Mouse (Mus musculus) splenic B cell, adult 2 months (primary cell): ENCODE measurements at regions not wholly inside any gene's neighbourhood (a gene's known extent, or its start where the extent isn't known, plus 50 kb on each side); places are given as distances from the start of the nearest gene placed in this dataset.

ENCODE experiments used
- DNase-seq: peaks from one replicate; pipeline ENCODE4 v3.0.0-alpha.2; 2011; ENCODE audit warnings: low read depth, low spot score
- H3K27me3 ChIP-seq: 2 replicates; pipeline ENCODE4 v1.6.1; 2012; ENCODE audit warnings: mild to moderate bottlenecking, low read length, moderate library complexity, mixed read lengths; ENCODE audit not compliant: control insufficient read depth, poor library complexity, insufficient read depth, severe bottlenecking
- H3K36me3 ChIP-seq: 2 replicates; pipeline ENCODE4 v1.6.1; 2012; ENCODE audit warnings: mild to moderate bottlenecking, low read length, moderate library complexity, mixed read lengths; ENCODE audit not compliant: control insufficient read depth, poor library complexity, insufficient read depth, severe bottlenecking

DNA sequence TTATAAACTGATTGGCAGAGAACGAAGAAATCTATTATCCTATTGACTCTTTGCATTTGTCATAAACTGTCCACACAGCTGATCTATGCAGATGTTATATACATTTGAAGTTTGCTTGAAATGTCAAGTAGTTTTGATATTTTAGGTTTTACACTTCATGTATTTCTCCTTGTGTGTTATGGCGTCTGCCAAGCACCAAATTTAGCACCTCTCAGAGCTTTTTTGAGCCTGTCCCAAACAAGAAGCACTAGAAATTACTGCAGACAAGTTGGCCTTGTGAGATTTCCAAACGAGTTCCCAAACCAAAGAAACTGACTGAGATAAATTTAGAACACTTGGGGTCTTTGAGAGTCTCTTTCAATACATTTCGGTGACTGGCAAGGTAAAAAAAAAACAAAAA is 335.7 kb upstream of the Cited2 start:
- no peak for DNase-seq
- Histone ChIP-seq H3K36me3 (no peaks in the 10 kb centered on the region), H3K27me3 (no peaks in the 10 kb centered on the region)

GRCm38 (mm10) chr10:17395495-17396224 is 327.4 kb upstream of the Cited2 start:
- H3K27me3 ChIP-seq, result no peaks in the 10 kb centered on the region
- no peak for DNase-seq

GRCm38 (mm10) chr10:17403899-17404298 is 319.1 kb upstream of the Cited2 start:
- no peaks in the 10 kb centered on the region for H3K36me3 ChIP-seq
- DNase-seq, result no peak

More at GRCm38 (mm10) chr10:17395495-17396224, 327.4 kb upstream of the Cited2 start:
- H3K36me3 ChIP-seq, result no peaks in the 10 kb centered on the region

GRCm38 (mm10) chr10:17407854-17408606 is 315.0 kb upstream of the Cited2 start:
- Histone ChIP-seq H3K36me3 (no peaks in the 10 kb centered on the region), H3K27me3 (no peaks in the 10 kb centered on the region)
- DNase-seq, result no peak

More at GRCm38 (mm10) chr10:17403899-17404298, 319.1 kb upstream of the Cited2 start:
- no peaks in the 10 kb centered on the region for H3K27me3 ChIP-seq

- DNase-seq, result no peak
- no peaks in the 10 kb centered on the region for H3K27me3 ChIP-seq
- H3K36me3 ChIP-seq, result no peaks in the 10 kb centered on the region
Measured at GRCm38 (mm10) chr10:17408781-17409180, 314.2 kb upstream of the Cited2 start.

DNA sequence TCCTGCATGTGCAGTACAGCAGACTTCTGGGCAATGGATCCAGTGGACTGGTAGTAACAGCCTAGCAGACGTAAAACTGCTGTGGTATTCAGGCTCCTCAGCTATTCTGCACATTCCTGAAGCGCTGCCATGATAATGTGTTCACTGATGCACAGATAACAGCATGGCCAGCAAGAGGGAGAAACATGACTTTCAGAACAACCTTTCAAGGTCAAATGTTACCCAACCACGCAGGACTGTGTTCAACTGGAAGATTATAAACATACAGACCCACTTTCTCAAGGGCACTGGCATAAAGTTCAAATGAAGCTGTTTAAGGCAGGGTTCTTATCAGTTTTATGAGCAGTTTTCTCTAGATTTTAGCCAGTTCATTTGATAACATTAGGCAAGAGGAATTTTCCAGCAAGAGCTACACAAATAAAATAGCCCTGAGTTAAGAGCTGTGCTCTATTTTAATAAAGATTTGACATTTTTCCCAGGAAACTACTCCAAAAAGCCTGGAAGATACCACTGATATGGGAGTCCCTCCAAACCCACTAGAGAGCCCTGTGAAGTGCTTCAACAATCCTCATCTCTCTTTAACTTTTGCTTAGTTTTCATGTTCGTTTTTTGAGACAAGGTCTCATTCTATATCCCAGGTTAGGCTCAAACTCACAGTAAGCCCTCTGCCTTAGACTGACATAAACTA is 311.6 kb upstream of the Cited2 start:
- DNase-seq, result no peak
- Histone ChIP-seq H3K27me3 (no peaks in the 10 kb centered on the region), H3K36me3 (no peaks in the 10 kb centered on the region)

GRCm38 (mm10) chr10:17415112-17415511 is 307.9 kb upstream of the Cited2 start:
- no peak for DNase-seq
- H3K27me3 ChIP-seq, result no peaks in the 10 kb centered on the region
- H3K36me3 ChIP-seq, result no peaks in the 10 kb centered on the region

GRCm38 (mm10) chr10:17416121-17416520 is 306.9 kb upstream of the Cited2 start:
- Histone ChIP-seq H3K27me3 (no peaks in the 10 kb centered on the region), H3K36me3 (no peaks in the 10 kb centered on the region)
- DNase-seq, result peak; percentile 61

GRCm38 (mm10) chr10:17417394-17417793 is 305.6 kb upstream of the Cited2 start:
- no peaks in the 10 kb centered on the region for H3K27me3 ChIP-seq
- no peak for DNase-seq

GRCm38 (mm10) chr10:17418227-17418685 is 304.8 kb upstream of the Cited2 start:
- no peaks in the 10 kb centered on the region for H3K27me3 ChIP-seq
- peak; percentile 71 for DNase-seq

More at GRCm38 (mm10) chr10:17417394-17417793, 305.6 kb upstream of the Cited2 start:
- H3K36me3 ChIP-seq, result no peaks in the 10 kb centered on the region

DNA sequence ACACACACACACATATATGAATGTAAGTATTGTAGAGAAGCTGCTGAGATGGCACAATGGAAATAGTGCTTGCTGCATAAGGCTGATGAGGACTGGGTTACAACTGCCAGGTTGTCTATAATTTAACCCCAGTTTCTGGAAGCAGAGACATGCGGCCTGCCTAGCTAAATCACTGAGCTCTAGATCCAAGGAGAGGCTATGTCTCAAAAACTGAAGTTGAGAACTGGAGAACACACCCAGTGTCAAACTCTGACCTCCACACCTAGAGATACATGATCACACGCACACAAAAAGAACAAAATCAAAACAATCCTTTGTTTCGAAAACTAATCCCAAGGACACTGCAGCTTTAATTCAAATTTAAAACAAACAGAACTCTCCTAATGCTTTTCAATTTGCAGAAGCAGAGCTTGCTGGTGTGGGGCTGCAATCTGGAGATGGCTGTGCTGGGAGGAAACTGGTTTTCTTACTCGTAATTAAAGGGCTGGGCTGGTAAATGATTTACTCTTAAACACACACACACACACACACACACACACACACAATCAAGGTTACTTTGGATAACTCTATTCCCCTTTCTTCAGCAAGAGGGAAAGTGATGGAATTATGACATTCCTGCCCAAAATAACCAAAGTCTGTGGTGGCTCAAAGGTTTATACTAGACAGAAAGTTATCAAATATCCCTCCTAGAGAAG is 299.3 kb upstream of the Cited2 start:
- no peaks in the 10 kb centered on the region for H3K36me3 ChIP-seq
- H3K27me3 ChIP-seq, result no peaks in the 10 kb centered on the region
- no peak for DNase-seq

More at GRCm38 (mm10) chr10:17418227-17418685, 304.8 kb upstream of the Cited2 start:
- H3K36me3 ChIP-seq, result no peaks in the 10 kb centered on the region

- Histone ChIP-seq H3K27me3 (no peaks in the 10 kb centered on the region), H3K36me3 (no peaks in the 10 kb centered on the region)
Measured at GRCm38 (mm10) chr10:17426197-17426596, 296.8 kb upstream of the Cited2 start.

GRCm38 (mm10) chr10:17427316-17427715 is 295.7 kb upstream of the Cited2 start:
- DNase-seq, result no peak
- Histone ChIP-seq H3K36me3 (no peaks in the 10 kb centered on the region), H3K27me3 (no peaks in the 10 kb centered on the region)

More at GRCm38 (mm10) chr10:17426197-17426596, 296.8 kb upstream of the Cited2 start:
- DNase-seq, result no peak

DNA sequence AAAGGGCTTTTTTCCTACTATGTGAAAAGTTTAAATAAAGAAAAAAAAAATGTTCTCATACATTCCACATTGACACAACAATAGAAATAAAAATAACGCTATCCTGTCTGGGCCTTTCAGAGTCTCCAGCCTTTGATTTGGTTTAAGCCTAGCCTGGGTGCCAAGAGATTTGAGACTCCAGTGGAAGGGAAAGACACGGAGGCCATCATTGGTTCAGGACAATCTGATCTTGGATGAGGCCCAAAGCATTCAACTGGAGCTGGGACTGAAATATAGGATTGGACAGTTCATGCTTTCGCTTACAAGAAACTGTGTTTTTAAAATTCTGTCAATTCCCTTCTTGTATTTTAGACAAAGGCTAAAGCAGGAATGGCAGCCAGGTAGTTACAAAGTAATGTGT is 294.7 kb upstream of the Cited2 start:
- DNase-seq, result no peak
- Histone ChIP-seq H3K36me3 (no peaks in the 10 kb centered on the region), H3K27me3 (no peaks in the 10 kb centered on the region)
